Mouse (Mus musculus): ENCODE measurements around the gene Fkbp9.

DNA sequence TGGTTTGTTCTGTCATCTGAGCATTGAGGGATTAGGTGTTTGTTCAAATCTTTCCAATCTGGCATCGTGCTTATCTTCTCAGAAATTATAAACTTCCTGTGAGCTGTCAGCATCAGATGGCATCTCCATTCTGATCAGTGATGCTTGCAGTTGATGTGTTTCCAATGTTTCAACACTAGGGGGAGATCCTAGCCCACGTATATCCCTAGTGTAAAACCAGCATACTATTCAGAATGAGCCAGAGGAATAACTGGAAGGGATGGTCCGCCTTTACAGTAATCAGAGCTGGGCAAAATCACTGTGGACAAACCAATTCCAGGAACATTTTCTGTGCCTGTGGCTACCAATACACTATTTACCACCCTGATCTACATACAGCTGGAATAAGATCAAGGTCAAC, 23.2 kb upstream of the Fkbp9 start:
- TF ChIP-seq CTCF (IDR thresholded peaks at IDR 0.05; ENCODE audit: low read depth) (peak; percentile 95), EP300 (IDR thresholded peaks at IDR 0.05; ENCODE audit: low read depth) (no peak)
